Mouse (Mus musculus): ENCODE measurements around the gene Sox18. TPM values are rescaled to one million over a fixed set of nuclear protein-coding genes. Genes with fewer than 3 reads are reported as not detected.

Sox18 gene
- polyA plus RNA-seq (2014; fragmentation: Nextera tagmentation; extraction: Ambion mirVana), result 43.9 and 46.5 TPM in 2 replicates

DNA sequence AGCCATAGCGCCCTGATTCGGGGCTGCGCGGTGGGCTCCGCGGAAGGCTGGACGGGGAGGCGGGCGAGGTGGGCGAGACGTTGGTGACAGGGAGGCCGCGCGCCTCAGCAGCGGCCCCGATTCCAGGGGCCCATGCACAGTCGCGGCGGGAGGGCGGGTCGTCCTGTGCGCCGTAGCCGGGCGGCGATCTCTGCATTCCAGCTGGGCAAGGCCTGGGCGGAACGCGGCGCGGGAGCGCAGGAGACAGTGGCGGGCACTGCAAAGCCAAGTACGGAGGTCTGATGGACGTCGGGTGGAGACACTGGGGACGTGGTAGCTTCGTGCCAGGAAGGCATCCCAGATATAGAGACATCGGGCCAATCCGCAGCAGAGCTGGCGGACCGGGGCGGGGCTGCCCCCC lies at the start of gene Sox18:
TSS of gene Sox18 (minus strand) at position 315 of the 400 bp plus-strand sequence.
- H3K4me2 ChIP-seq (ENCODE audit: low read depth, low read length), result peak within 1 kb of the TSS; percentile 80
- 1% methylated on average over 31 of the region's 43 CpGs for WGBS
- peaks cover 60% of the 10 kb centered on the region for H3K27me3 ChIP-seq (replicated peaks; ENCODE audit: control insufficient read depth, insufficient read depth, low read length)
- no peaks in the 10 kb centered on the region for H3K9me3 ChIP-seq (ENCODE audit: control insufficient read depth, low read length)
- peak within 1 kb of the TSS; percentile 68 for H3K9ac ChIP-seq (ENCODE audit: low read depth, low read length)
- DNase-seq (ENCODE audit: low spot score) (peak; percentile 45), ATAC-seq (ENCODE audit: low read depth) (peak; percentile 45; the same call in 1 of the 2 replicates)
- peak within 1 kb of the TSS; percentile 56 for H3K4me3 ChIP-seq (ENCODE audit: low read depth, low read length)
- H3K27ac ChIP-seq (replicated peaks; ENCODE audit: low read depth, low read length), result peak within 1 kb of the TSS; percentile 61
- H3K4me1 ChIP-seq (ENCODE audit: control insufficient read depth, insufficient read depth, low read length), result 0 out of 2 replicates have a peak, but pooled peaks cover 17% of the 10 kb centered on the region
- H3K36me3 ChIP-seq (ENCODE audit: control insufficient read depth, insufficient read depth, low read length), result no peaks in the 10 kb centered on the region

DNA sequence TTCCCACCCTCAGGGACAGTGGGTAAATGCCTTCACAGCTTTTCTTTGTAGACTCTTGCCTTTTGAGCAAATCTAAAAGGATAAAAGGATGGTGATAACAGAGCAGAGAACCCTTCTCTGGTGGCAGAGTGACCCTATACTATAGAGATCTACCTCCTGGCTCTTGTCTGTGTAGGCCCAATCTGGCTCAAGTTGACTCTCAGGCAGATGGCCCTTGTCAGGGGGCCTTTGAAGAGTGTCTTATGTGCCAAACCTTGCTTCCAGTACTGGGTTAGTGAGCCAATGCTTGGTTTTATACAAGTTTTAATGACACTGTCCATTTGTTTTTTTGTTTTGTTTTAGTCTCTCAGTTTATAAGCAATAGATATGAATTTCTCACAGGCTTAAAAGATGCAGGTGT lies 49.8 kb upstream of the Sox18 start:
- Histone ChIP-seq H3K36me3 (ENCODE audit: control insufficient read depth, insufficient read depth, low read length) (no peaks in the 10 kb centered on the region), H3K9me3 (ENCODE audit: control insufficient read depth, low read length) (no peaks in the 10 kb centered on the region), H3K27ac (replicated peaks; ENCODE audit: low read depth, low read length) (no peak overlapping the region), H3K27me3 (replicated peaks; ENCODE audit: control insufficient read depth, insufficient read depth, low read length) (no peaks in the 10 kb centered on the region), H3K4me1 (ENCODE audit: control insufficient read depth, insufficient read depth, low read length) (no peaks in the 10 kb centered on the region), H3K4me2 (ENCODE audit: low read depth, low read length) (no peak overlapping the region), H3K9ac (ENCODE audit: low read depth, low read length) (no peak overlapping the region), H3K4me3 (ENCODE audit: low read depth, low read length) (no peak overlapping the region)
- ATAC-seq (ENCODE audit: low read depth) (no peak), DNase-seq (ENCODE audit: low spot score) (no peak)

DNA sequence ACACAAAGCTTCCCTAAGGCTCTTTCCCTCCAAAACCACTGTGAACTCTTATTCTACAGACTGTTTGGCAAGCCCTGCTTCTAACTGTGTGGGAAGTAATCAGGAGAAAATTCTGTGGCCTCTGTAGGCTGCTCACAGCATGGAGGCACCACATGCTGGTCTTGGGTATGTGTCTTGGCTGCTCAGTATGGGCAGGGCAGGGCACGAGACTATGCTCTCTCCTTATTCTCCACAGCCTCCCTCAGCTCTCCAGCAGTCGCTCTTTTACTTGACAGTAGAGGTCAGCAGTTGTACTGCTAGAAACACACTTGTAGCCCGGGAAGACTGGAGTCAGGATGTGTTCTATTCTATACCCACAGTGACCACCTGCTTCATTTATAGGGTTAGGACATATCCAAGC lies 48.6 kb upstream of the Sox18 start:
- ATAC-seq (ENCODE audit: low read depth) (no peak), DNase-seq (ENCODE audit: low spot score) (no peak)
- Histone ChIP-seq H3K4me1 (ENCODE audit: control insufficient read depth, insufficient read depth, low read length) (peaks cover 4% of the 10 kb centered on the region; the same call in 1 of the 2 replicates), H3K27ac (replicated peaks; ENCODE audit: low read depth, low read length) (no peak overlapping the region), H3K36me3 (ENCODE audit: control insufficient read depth, insufficient read depth, low read length) (no peaks in the 10 kb centered on the region), H3K9me3 (ENCODE audit: control insufficient read depth, low read length) (no peaks in the 10 kb centered on the region), H3K9ac (ENCODE audit: low read depth, low read length) (no peak overlapping the region), H3K27me3 (replicated peaks; ENCODE audit: control insufficient read depth, insufficient read depth, low read length) (no peaks in the 10 kb centered on the region), H3K4me3 (ENCODE audit: low read depth, low read length) (no peak overlapping the region), H3K4me2 (ENCODE audit: low read depth, low read length) (no peak overlapping the region)
- 26% methylated on average over 3 of the region's 3 CpGs for WGBS

DNA sequence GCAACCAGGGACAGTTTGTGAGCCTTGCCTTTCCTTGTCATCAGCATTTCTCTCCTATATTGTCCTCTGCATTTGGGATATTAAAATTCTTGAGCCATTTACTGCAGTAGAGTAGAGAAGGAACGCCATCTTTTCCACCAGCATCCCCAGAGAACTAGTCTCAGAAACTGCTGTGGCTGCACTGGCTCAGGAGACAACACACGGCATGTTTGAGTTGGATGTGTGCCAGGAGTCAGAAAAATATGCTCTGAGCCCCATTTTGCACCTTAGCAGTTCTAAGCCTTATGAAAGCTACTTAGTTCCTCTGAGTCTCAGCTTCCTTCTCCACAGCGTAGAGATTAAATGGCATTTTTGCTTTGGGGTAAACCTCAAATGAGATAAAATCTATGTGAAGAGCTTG lies 45.6 kb upstream of the Sox18 start:
- peaks cover 5% of the 10 kb centered on the region; the same call in 1 of the 2 replicates for H3K4me1 ChIP-seq (ENCODE audit: control insufficient read depth, insufficient read depth, low read length)
- H3K9ac ChIP-seq (ENCODE audit: low read depth, low read length), result no peak overlapping the region
- no peak overlapping the region for H3K4me2 ChIP-seq (ENCODE audit: low read depth, low read length)
- ATAC-seq (ENCODE audit: low read depth), result no peak
- no peaks in the 10 kb centered on the region for H3K27me3 ChIP-seq (replicated peaks; ENCODE audit: control insufficient read depth, insufficient read depth, low read length)
- peak; percentile 36 for DNase-seq (ENCODE audit: low spot score)
- no peak overlapping the region for H3K4me3 ChIP-seq (ENCODE audit: low read depth, low read length)
- H3K36me3 ChIP-seq (ENCODE audit: control insufficient read depth, insufficient read depth, low read length), result no peaks in the 10 kb centered on the region
- no peak overlapping the region for H3K27ac ChIP-seq (replicated peaks; ENCODE audit: low read depth, low read length)
- no peaks in the 10 kb centered on the region for H3K9me3 ChIP-seq (ENCODE audit: control insufficient read depth, low read length)
- WGBS, result 32% methylated on average over 3 of the region's 3 CpGs

DNA sequence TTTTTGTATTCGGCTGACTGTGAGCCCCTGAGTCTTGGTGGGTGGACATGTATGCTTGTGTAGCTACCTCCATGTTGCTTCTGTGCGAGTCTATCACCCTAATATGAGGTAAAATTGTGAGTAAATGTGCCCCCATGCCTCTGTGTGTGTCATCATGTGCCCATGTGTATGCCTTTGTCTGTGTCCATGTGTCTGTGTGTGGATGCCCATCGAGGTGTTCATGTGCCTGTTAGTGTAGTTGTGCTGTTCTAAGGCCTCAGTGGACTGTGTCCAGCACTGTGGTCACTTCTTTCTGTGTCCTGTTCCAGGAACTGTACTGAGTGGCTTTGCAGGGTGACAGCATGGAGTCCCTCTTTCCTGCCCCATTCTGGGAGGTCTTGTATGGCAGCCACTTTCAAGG lies 43.9 kb upstream of the Sox18 start:
- Histone ChIP-seq H3K36me3 (ENCODE audit: control insufficient read depth, insufficient read depth, low read length) (no peaks in the 10 kb centered on the region), H3K9ac (ENCODE audit: low read depth, low read length) (peak overlapping the region; percentile 54), H3K4me3 (ENCODE audit: low read depth, low read length) (peak overlapping the region; percentile 17; the same call in 1 of the 2 replicates), H3K4me2 (ENCODE audit: low read depth, low read length) (peak overlapping the region; percentile 37), H3K27ac (replicated peaks; ENCODE audit: low read depth, low read length) (no peak overlapping the region), H3K4me1 (ENCODE audit: control insufficient read depth, insufficient read depth, low read length) (peaks cover 5% of the 10 kb centered on the region; the same call in 1 of the 2 replicates), H3K27me3 (replicated peaks; ENCODE audit: control insufficient read depth, insufficient read depth, low read length) (no peaks in the 10 kb centered on the region), H3K9me3 (ENCODE audit: control insufficient read depth, low read length) (no peaks in the 10 kb centered on the region)
- no peak for DNase-seq (ENCODE audit: low spot score)
- no peak for ATAC-seq (ENCODE audit: low read depth)
- 52% methylated on average over 3 of the region's 3 CpGs for WGBS

DNA sequence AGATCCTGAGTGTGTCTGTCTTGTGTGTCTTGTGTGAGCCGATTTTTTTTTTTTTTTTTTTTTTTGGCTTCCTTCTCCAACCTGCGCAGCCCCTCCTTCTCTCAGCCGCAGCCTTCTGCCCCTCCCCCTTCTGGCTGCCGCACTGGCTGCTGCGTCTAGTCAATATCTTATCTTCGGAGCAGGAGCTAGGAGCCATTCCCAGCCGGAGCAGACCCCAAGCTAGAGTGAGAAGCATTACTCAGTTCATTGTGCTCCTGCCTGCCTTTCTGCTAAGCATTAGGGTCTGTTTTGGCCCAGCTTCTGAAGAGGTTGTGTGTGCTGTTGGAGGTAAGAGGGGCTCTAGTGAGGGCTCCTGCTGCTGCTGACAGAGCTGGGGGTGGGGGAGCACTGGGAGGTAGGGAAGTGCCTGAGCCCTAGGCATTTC lies 43.5 kb upstream of the Sox18 start, which contains the start of gene Oprl1:
TSS of gene Oprl1 (plus strand) at position 114 of the 424 bp plus-strand sequence.
- Histone ChIP-seq H3K4me2 (ENCODE audit: low read depth, low read length) (peak within 1 kb of the TSS; percentile 37), H3K4me1 (ENCODE audit: control insufficient read depth, insufficient read depth, low read length) (peaks cover 5% of the 10 kb centered on the region; the same call in 1 of the 2 replicates), H3K4me3 (ENCODE audit: low read depth, low read length) (peak within 1 kb of the TSS; percentile 17; the same call in 1 of the 2 replicates), H3K27me3 (replicated peaks; ENCODE audit: control insufficient read depth, insufficient read depth, low read length) (no peaks in the 10 kb centered on the region), H3K27ac (replicated peaks; ENCODE audit: low read depth, low read length) (no peak within 1 kb of the TSS), H3K9me3 (ENCODE audit: control insufficient read depth, low read length) (no peaks in the 10 kb centered on the region), H3K36me3 (ENCODE audit: control insufficient read depth, insufficient read depth, low read length) (no peaks in the 10 kb centered on the region), H3K9ac (ENCODE audit: low read depth, low read length) (peak within 1 kb of the TSS; percentile 54)
- 0% methylated on average over 7 of the region's 7 CpGs for WGBS
- peak; percentile 50 for DNase-seq (ENCODE audit: low spot score)
- ATAC-seq (ENCODE audit: low read depth), result peak; percentile 57; the same call in 1 of the 2 replicates

DNA sequence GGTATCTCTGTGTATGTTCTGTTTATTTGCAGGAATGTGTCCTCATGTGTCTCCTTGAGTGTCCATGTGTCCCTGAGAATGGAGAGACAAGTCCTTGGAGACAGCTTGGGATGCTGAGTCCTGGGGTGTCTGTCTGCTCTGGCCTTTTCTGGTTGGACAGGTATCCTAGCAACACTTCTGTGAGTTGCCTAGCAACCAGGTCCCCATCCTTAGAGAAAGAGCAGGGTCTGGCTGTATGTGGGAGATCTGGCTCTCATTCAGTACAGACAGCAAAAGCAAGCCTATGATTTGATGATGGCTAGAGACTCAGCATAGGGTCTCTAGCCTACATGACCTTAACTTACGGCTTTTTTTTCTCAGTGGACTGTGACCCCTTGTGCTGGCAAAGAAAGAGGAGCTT lies 42.3 kb upstream of the Sox18 start:
- no peak overlapping the region for H3K4me2 ChIP-seq (ENCODE audit: low read depth, low read length)
- H3K9ac ChIP-seq (ENCODE audit: low read depth, low read length), result no peak overlapping the region
- H3K9me3 ChIP-seq (ENCODE audit: control insufficient read depth, low read length), result no peaks in the 10 kb centered on the region
- peaks cover 5% of the 10 kb centered on the region; the same call in 1 of the 2 replicates for H3K4me1 ChIP-seq (ENCODE audit: control insufficient read depth, insufficient read depth, low read length)
- DNase-seq (ENCODE audit: low spot score) (no peak), ATAC-seq (ENCODE audit: low read depth) (no peak)
- no peaks in the 10 kb centered on the region for H3K36me3 ChIP-seq (ENCODE audit: control insufficient read depth, insufficient read depth, low read length)
- H3K4me3 ChIP-seq (ENCODE audit: low read depth, low read length), result no peak overlapping the region
- no peaks in the 10 kb centered on the region for H3K27me3 ChIP-seq (replicated peaks; ENCODE audit: control insufficient read depth, insufficient read depth, low read length)
- no peak overlapping the region for H3K27ac ChIP-seq (replicated peaks; ENCODE audit: low read depth, low read length)
- WGBS, result 81% methylated on average over 1 of the region's 1 CpGs

DNA sequence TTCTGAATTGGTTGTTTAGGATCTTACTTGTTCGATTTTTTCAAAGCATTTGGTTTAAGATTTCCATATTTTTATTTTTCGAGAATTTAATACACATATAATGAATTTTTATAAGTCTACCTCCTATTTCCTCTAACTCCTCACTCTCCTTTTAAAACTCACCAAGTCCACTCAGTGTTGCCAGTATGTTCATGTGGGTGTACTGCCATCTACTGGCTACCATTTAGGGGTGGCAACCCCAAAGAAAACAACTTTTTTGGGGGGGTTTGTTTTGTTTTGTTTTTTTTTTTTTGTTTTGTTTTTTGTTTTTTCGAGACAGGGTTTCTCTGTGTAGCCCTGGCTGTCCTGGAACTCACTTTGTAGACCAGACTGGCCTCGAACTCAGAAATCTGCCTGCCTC lies 35.2 kb upstream of the Sox18 start:
- Histone ChIP-seq H3K27ac (replicated peaks; ENCODE audit: low read depth, low read length) (no peak overlapping the region), H3K36me3 (ENCODE audit: control insufficient read depth, insufficient read depth, low read length) (no peaks in the 10 kb centered on the region), H3K9ac (ENCODE audit: low read depth, low read length) (no peak overlapping the region), H3K4me3 (ENCODE audit: low read depth, low read length) (no peak overlapping the region), H3K4me2 (ENCODE audit: low read depth, low read length) (no peak overlapping the region), H3K9me3 (ENCODE audit: control insufficient read depth, low read length) (no peaks in the 10 kb centered on the region), H3K27me3 (replicated peaks; ENCODE audit: control insufficient read depth, insufficient read depth, low read length) (no peaks in the 10 kb centered on the region), H3K4me1 (ENCODE audit: control insufficient read depth, insufficient read depth, low read length) (no peaks in the 10 kb centered on the region)
- WGBS, result 44% methylated on average over 4 of the region's 4 CpGs
- DNase-seq (ENCODE audit: low spot score) (no peak), ATAC-seq (ENCODE audit: low read depth) (no peak)

DNA sequence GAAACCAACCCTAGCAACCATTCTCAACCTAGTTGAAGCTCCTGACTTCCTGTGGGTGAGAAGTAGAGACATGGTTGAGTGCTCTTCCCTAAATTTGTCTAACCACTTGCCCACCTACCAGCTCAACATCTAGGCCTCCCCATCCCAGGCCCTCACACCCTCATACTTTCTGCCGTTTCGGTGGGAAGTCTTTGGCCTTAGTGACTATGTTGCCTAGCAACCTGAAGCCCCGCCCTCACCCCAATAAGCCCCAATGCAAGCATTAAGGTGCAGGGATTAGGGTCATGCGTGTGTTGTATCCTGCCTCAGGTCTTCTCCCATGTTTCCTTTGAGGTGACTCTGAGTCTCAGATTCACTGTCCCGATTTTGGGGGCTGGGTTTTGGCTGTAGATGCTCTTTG lies 26.8 kb upstream of the Sox18 start, which contains the start of gene Lkaaear1:
TSS of gene Lkaaear1 (minus strand) at position 202 of the 400 bp plus-strand sequence.
- H3K4me1 ChIP-seq (ENCODE audit: control insufficient read depth, insufficient read depth, low read length), result no peaks in the 10 kb centered on the region
- H3K4me2 ChIP-seq (ENCODE audit: low read depth, low read length), result no peak within 1 kb of the TSS
- H3K4me3 ChIP-seq (ENCODE audit: low read depth, low read length), result no peak within 1 kb of the TSS
- no peaks in the 10 kb centered on the region for H3K36me3 ChIP-seq (ENCODE audit: control insufficient read depth, insufficient read depth, low read length)
- 52% methylated on average over 5 of the region's 5 CpGs for WGBS
- H3K27ac ChIP-seq (replicated peaks; ENCODE audit: low read depth, low read length), result no peak within 1 kb of the TSS
- no peaks in the 10 kb centered on the region for H3K9me3 ChIP-seq (ENCODE audit: control insufficient read depth, low read length)
- H3K27me3 ChIP-seq (replicated peaks; ENCODE audit: control insufficient read depth, insufficient read depth, low read length), result no peaks in the 10 kb centered on the region
- DNase-seq (ENCODE audit: low spot score) (no peak), ATAC-seq (ENCODE audit: low read depth) (no peak)
- H3K9ac ChIP-seq (ENCODE audit: low read depth, low read length), result no peak within 1 kb of the TSS

All from embryonic facial prominence, embryonic 14.5 days (tissue).